Mouse (Mus musculus): Measurements from ENCODE around the gene Atat1. TPM values are rescaled to one million over a fixed set of nuclear protein-coding genes. Genes with fewer than 3 reads are reported as not detected.

The Atat1 gene
- total RNA-seq, 2 experiments from 2014 or later, result 132 to 133 TPM

DNA sequence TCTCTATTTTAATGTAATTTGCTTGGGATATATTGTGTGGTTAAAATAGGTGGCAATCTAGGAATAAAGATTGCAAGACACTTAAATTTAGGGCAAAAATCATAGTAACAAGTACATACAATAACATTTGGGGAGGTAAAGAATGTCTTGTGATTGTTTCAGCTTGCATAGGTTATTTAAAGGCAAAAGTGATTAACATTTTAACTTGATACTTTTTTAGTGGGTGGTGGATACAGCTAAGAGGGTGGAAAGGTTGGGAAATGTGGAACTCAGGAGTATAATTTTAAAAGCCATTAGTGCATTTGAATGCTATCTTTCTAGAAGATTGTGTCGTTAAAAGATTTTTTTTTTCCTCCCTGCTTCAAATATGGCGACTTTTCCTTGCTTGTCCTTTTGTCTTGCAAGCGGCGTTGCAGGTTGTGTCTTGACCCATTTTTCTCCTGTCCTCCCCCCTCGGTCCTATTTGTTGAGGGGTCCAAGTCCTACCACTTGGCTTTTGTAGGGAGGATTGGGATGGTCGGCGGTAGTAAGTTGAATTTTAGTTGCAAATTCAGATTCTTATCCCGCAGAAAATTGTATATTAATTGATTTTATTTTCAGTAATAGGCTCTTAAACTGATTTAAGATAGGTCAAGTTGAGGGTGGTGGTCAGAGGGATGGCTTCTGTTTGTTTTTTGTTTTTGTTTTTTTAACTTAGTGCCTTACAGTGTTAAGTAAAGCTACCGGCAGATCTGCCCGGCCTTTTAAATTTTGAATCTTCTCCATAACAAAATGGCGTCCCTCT lies 8.6 kb upstream of the Atat1 start:
- DNase-seq (ENCODE audit: low spot score in 2 of 2), result peak; percentile 43 to 59

DNA sequence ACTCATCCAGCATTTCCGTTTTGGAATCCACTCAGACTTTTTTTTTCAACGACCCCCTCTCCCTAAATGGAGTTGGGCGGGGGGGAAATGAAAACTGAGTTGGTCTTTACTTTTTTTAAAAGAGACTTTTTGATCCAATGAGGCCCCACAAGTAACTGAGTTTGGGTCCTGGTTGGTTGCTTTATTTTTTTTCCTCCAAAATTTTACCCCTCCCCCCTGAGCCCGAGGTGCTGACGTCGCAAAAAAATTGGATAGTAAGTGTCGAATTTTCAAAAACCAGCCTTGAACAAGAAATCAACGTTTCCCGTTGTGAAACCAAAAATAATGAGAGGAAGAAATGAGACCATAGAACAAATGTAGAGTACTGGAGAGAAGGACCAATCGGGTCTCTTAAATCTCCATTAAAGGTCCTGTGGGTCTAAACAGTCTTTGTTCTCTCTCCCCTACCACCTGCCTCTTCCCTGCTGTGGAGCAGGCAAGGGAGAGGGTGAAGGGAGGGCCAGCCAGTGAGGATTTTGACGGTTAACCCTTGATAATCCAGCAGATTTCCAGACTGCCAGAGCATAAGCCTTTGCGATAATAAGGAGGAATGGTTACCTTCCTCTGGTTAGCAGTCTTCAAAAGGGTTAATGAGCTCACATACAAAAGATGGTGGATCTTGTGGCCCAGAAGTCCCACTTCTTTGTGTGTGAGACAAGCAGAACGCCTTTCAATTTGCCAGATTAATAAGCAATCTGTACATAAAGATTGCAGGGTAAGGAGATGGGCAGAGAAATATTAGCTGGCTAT lies 7.8 kb upstream of the Atat1 start:
- DNase-seq (ENCODE audit: low spot score in 2 of 2), result peak; percentile 66 to 69

DNA sequence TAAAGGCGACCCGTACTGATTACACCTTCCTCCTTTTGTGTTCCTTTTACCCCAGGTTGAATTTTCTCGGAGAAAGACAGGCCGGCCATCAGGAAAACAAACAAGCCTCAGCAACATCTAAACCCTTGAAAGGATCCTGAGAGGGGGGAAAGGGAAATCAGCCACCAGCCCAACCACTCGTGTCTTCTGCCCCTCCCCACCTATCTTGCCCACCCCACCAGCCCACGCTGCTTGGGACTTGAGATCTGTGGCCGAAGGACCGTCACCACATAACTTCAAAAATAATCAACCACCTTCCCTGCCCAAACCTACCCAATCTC lies 7.2 kb upstream of the Atat1 start:
- DNase-seq (ENCODE audit: low spot score in 2 of 2), result peak in 1 of 2 experiments; percentile 45

DNA sequence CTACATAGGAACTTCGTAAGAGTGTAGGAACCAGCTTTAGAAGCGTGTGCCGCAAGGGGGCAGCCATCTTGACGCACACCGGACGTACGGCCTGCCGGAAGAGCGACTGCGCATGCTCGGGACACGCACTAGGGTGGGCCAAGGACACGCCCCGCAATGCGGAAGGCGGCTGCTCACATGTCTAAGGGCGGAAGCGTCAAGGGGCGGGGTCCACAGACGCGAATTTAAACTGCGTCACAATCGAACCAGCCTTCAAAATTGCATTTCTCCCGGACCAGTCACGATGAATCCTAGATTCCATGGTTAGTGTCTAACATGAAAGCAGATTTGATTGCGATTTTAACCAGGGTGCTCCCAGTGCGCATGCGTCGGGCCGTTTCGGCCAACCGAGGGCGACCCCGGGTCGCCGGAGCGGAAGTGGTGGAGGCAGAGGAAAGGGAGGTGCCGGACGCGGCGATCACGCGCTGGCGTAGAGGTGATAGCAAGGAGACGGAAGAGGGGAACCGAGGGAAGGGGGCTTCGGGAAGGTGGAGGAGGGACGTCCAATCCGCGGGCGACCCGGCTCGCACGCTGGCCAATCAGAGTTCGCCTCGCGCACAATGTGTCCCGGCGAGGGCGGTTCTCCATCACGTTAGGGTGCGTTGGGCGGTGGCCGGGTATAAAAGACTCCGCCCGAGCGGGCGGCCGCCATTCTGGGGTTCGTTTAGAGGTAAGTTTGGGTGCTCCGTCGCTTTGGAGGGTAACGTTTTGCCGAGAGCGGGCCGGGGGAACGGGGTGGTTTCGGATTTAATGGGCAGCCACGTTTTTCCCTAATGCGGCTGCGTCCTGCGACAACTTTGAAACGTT lies 6.6 kb upstream of the Atat1 start, which contains the start of the genes Mrps18b and Ppp1r10:
Mrps18b (minus strand) TSS at position 93 of the 846 bp plus-strand sequence.
Ppp1r10 (plus strand) TSS at position 138 of the 846 bp plus-strand sequence.
- DNase-seq (ENCODE audit: low spot score in 2 of 2), result peak; percentile 98 to 99

DNA sequence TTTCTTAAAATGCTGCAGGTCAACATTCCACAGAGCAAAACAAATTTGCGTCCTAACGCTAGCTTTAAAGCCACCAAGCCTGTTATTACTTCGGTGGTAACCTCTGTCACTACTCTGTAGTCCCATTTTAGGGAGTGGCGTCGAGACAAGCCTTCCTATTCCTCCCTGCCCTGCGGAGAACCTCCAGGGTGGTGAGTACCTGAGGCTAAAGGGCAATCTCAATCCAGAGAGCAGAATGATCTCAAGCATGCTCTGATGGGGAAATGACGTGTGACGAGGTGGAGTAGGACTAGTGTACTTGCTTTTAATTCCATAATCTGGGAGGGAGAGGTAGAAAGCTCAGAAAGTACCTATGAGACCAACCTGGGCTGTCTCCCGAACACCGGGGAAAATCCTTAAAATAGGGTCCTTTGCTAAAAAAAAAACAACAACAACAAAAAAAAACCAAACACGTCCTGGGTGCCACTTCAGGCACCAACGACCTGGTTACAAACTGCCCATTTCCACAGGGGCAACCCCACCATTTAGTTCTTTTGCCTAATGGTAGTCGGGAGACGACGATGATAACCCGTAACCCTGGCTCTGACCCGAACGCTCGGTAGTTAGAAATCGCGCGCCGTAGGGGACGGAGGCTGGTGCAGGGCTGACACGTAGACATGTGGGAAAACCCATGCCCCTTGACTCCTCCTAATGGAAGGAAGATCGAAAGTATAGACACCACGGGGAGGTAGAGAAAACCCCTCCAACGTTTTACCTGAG lies 5.8 kb upstream of the Atat1 start:
- DNase-seq (ENCODE audit: low spot score in 2 of 2), result no peak

DNA sequence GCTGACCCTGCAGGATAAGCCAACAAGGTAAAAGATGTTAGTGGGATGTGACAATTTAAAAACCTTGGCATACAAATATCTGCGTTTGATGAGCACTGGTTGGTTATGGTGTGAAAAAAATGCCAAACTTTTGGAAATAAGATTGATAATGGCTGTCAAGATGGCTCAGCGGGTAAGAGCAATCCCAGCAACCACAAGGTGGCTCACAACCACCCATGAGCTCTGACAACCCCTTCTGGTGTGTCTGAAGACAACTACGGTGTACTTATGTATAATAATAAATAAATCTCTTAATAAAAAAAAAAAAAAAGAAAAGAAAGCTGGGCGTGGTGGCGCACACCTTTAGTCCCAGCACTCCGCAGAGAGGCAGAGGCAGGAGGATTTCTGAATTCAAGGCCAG lies 5.1 kb upstream of the Atat1 start:
- DNase-seq (ENCODE audit: low spot score in 2 of 2), result no peak

DNA sequence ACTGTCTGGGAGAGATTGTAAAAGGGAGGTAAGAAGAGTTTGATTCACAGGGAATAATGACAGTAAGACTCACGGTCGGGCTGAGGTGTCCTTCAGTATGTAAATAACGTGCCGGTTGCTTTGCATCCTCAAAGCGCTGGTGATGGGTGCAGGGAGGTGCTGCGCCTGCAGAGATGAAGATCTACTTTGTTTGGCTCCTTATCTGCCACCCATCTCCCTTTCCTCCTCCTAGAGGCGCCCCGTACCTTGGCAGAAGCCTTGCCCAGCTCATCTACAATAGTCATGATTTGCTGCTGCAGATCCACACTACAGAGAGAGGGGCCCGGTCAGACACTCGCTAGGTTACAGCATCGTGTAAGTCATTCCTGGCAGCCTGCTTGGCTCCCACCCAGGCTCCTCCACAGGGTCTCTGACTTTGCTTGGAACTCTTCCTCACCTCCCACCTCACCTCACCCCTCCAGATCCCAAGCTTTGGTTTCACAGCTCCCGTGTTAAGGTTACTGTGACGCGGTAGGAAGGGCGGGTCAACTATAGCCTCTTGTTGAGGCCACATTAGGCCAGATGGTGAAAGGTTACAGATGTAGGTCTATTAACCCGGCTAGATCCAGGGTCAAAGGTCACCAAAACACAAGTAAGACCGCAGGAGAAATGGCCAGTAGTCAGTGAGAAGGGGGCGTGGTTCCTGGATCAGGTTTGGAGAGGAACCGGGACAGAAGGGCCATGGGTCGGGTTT lies 523 bp downstream of the Atat1 start:
- peak; percentile 45 to 47 for DNase-seq (ENCODE audit: low spot score in 2 of 2)

DNA sequence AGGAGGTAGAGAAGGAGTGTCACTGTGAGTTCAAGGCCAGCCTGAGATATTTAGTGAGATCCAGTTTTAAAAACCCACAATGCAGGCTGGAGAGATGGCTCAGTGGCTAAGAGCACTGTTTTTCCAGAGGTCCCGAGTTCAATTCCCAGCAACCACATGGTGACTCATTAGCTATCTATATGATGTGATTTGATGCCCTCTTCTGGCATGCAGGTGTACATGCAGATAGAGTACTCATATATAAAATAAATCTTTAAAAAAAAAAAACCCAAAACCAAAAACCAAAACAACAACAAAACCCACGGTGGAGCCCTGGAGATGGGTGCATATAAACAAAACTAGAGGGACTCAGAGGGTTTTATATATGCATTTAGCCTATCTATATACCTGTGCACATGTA lies 2.3 kb downstream of the Atat1 start:
- DNase-seq (ENCODE audit: low spot score in 2 of 2), result no peak

DNA sequence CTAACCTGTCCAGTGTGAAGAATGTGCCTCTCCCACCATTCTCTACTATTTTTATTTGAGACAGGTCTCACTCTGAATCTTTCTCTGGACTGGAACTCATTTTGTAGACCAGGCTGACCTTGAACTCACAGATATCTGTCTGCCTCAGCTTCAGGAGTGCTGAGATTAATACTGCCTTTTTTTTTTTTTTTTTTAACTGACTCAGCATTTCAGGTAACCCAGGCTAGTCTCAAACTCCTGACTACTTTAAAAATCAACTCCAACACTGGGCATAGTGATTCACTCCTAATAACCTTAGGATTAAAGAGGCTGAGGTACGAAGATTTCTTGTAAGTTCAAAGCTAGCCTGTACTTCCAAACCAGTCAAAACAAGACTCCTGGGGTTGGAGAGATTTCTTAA lies 4.3 kb downstream of the Atat1 start:
- no peak for DNase-seq (ENCODE audit: low spot score in 2 of 2)

DNA sequence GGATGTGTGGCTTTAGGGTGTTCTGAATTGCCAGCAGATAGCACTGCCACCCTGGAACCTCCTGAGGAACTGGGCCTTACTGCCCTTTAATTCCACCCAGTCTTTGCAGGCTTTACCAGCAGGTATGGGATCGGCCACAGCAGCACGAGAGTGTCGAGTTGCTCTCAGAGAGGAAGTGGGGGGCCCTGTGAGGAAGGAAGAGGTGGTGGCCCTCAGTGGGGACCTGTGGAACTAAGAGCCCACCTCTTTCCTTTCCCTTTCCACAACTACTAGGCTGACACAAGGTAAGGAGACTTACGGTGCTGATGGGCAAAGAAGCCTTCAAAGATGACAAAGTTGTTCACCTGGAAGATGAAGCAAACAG lies 5.9 kb downstream of the Atat1 start:
- no peak for DNase-seq (ENCODE audit: low spot score in 2 of 2)

DNA sequence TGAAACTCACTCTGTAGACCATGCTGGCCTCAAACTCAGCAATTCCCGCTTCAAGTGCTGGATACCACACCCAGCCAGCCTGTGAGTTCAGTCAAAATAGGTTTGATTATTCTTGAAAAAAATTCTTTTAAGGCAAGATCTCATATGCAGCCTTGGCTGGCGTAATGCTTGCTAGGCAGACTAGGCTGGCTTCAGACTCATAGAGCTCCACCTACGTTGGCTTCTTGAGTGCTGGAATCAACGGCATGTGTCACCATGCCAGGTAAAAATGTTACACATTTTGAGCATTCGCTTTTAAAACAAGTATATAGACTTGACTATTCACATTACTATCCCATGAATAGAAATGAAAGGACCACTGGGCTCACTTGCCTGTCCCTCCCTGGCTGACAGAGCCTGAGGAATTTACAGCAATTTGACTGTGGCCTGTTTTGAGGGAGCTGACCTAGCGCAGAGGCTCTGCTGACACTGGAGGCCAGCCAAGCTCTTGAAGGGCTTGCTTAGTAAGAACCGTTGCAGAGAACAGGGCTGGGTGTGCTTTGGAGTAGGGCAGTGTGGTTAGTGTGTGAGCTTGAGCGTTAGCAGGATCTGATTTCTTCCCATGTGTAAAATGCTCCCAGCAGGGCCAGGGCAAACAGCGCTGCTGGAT lies 6.4 kb downstream of the Atat1 start:
- no peak for DNase-seq (ENCODE audit: low spot score in 2 of 2)

DNA sequence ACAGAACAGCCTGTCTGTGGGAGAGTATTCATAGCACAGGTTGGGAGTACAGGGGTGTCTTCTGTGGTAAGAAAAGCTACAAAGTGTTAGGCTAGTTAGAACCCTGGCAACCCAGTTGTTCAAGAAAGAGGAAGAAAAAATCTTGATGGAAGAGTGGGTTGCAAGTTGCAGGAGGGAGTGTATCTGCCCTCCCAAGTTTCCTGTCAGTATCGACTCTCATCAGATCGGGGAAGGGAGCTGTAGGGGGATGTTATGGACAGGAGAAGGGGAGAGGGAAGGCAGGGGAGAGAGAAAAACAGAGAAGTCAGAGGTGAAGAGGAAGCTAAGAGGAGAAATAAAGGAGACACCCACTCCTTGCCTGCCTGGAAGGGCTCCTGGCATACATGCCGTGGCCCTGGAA lies 9.2 kb downstream of the Atat1 start:
- no peak for DNase-seq (ENCODE audit: low spot score in 2 of 2)

DNA sequence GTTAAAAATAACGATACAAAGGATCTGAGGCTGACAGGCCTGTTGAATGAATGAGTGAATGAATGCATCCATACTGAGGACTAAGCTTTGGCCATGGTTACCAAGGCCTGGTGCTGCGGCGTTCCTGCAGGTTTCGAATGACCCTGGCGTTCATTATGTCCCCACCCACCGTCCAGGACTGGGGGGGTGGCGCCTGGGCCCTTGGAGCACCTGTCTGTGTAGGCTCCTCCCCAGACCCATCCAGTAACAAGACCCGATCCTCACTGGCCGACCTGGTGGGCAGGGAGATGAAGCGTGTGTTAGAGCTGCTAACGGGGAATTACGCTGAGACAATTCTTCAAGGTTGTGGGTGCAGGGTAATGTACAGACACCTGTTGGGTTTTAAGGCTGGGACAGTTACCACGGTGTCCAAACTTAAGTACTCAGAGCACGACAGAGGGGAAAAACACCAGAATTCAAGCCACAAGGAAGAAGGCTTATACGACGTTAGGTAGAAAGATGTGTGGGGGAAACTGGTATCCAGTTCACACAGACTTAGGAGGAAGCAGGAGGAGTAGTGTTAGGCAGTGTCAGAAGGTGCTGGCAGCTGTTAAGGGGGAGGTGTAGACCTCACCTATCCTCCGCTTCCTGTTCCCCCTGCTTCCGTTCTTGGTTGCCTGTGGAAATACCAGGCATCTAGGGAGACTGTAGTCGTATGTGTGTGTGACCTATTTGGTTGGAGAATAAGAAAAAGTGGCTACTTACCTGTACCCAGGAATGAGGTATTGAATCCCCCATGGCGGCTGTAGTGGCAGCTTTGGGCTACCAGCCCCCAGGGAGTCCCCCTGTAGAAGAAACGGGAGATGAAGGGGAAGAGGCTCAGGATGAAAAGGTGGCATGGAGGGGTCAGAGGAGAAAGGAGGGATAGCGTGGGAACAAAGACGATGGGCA lies 12.0 kb downstream of the Atat1 start:
- DNase-seq (ENCODE audit: low spot score in 2 of 2), result no peak

DNA sequence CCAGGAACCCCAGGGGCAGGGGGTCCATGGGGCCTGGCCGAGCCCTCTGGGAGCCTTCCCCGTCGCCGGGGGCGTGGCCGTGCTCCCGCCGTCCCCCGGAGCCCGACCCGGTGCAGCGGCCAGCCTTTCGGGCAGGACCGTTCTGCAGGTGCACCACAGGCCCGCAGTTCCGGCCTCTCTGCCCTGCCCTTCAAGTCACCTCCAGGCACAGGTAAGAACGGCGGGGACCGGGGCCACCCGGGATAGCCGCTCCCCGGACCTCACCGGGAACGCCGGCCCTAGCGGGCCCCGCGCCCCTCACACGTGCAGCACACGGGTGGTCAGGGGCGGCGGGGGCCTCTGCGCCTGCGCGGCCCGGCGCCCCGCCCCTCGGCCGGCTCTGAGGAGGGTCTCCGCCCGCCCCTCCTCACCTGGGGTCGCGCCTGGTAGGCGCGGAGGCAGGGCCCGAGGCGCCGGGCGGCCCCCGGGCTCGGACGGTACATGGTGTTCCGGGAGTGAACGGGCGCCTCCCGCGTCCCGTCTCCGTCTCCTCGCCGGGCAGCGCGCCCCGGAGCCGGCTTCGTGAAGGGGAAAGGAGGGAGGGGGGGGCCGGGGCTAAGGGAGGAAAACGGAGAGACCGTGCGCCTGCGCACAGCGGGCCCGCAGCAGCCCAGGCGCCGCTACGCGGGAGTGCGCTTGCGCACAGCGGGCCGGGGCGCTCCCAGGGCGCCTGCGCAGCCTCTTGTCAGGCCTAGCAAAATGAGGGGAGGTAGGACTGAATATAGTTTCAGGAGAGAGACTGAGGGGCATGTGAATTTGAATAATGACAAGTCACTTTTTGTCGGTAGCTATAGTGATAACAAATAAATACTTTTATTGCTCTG lies 12.9 kb downstream of the Atat1 start, which contains the start of gene 2310061I04Rik:
2310061I04Rik (minus strand) TSS at position 651 of the 863 bp plus-strand sequence.
- DNase-seq (ENCODE audit: low spot score in 2 of 2), result peak; percentile 90 to 95

DNA sequence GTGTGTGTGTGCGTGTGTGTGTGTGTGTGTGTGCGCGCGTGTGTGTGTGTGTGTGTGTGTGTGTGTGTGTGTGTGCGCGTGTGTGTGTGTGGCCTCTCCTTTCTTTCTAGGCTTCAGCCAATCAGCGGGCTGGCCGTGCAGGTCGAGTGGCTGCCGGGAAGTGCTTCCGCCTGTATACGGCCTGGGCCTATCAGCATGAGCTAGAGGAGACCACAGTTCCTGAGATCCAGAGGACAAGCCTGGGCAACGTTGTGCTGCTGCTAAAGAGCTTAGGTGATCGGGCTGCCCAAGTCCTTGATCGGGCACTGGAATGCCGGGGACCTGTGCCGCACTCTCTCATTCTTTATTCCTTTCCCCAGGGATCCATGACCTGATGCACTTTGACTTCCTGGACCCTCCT lies 22.1 kb downstream of the Atat1 start:
- no peak for DNase-seq (ENCODE audit: low spot score in 2 of 2)

DNA sequence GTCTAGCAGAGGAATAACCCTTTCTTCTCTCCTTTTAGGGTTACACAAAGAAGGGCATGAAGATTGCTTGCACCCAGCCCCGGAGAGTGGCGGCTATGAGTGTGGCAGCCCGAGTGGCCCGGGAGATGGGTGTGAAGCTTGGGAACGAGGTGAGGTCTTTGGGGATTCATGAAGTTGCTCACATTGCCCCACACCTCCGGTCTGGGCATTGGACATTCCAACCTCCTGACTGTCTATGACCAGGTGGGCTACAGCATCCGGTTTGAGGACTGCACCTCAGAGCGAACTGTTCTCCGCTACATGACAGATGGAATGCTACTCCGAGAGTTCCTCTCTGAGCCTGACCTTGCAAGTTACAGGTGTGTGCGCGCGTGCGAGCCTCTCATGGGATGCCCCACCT lies 26.1 kb downstream of the Atat1 start:
- no peak for DNase-seq (ENCODE audit: low spot score in 2 of 2)

DNA sequence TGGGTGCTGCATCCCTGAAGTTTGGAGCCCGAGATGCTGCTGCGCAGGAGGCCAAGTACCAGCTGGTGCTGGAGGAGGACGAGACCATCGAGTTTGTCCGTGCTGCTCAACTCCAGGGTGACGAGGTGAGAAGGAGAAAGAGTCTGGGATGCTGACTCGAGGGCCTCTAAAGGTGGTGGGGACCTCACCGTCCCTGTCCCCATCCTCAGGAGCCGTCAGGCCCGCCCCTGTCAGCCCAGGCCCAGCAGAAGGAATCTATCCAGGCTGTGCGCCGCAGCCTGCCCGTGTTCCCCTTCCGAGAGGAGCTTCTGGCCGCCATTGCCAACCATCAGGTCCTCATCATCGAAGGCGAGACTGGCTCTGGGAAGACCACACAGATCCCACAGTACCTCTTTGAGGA lies 27.0 kb downstream of the Atat1 start:
- no peak for DNase-seq (ENCODE audit: low spot score in 2 of 2)

Data from layer of hippocampus, postnatal 10 days (tissue).